Mouse (Mus musculus) macrophage (primary cell): ENCODE measurements around the gene Ess2. TPM values are rescaled to one million over a fixed set of nuclear protein-coding genes. Genes with fewer than 3 reads are reported as not detected.

Experiments used
- H3K27ac ChIP-seq: fragments of 350-480 bp; formaldehyde crosslinking; 2 replicates; pipeline ENCODE4 v1.9.0; 2021
- H3K36me3 ChIP-seq: fragments of 350-480 bp; formaldehyde crosslinking; 2 replicates; pipeline ENCODE4 v1.9.0; 2021; ENCODE audit errors: inconsistent target
- H3K4me3 ChIP-seq: fragments of 350-480 bp; formaldehyde crosslinking; 2 replicates; pipeline ENCODE4 v1.9.0; 2021; ENCODE audit errors: inconsistent target
- H3K79me2 ChIP-seq: fragments of 350-480 bp; formaldehyde crosslinking; 2 replicates; pipeline ENCODE4 v1.9.0; 2021; ENCODE audit errors: inconsistent target
- WGBS: methylation state at CpG from one replicate; pipeline ENCODE4 v1.1.7; 2026; ENCODE audit warnings: inconsistent platforms; ENCODE audit not compliant: missing documents; 5-methylcytosine and 5-hydroxymethylcytosine counted together
- polyA plus RNA-seq: library from polyadenylated mRNA; stranded (reverse); fragments of 250-400 nt; gene quantifications from 3 replicates; pipeline ENCODE4 v1.2.4, GENCODE M21; 2018; ENCODE audit warnings: inconsistent platforms

Ess2 gene
- polyA plus RNA-seq, 1 experiment from 2014 or later: 12.0 TPM

GRCm38 (mm10) chr16:17929631-17930030 lies 18.5 kb upstream of the Ess2 start:
- Histone ChIP-seq H3K36me3 (0 out of 2 replicates have a peak, but pooled peaks cover 5% of the 10 kb centered on the region), H3K79me2 (no peaks in the 10 kb centered on the region), H3K27ac (no peak overlapping the region), H3K4me3 (no peak overlapping the region)
- no CpG with 5 or more reads among the region's 2 CpGs for WGBS

DNA sequence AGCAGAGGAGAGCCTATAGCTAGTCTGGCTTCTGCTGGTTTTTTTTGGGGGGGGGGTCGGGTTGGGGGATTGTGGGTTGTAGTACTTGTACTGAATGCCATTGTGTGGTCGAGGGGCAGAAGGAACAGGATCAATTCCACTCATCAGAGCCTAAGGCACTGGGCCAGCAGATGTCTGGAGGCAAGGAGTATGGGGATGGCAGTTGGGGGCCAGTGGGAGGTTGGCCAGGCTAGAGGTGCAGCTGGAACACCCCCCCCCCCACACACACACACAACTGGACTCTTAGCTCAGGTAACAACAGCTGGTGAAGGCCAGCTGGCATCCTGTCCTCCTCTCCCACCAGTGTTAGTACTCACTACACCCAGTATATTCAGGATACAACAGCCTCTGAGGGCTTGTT lies 18.1 kb upstream of the Ess2 start:
- Histone ChIP-seq H3K79me2 (no peaks in the 10 kb centered on the region), H3K27ac (no peak overlapping the region), H3K36me3 (0 out of 2 replicates have a peak, but pooled peaks cover 5% of the 10 kb centered on the region), H3K4me3 (no peak overlapping the region)
- 63% methylated on average over 2 of the region's 2 CpGs for WGBS

- Histone ChIP-seq H3K27ac (peak overlapping the region; percentile 80), H3K79me2 (no peaks in the 10 kb centered on the region), H3K4me3 (peak overlapping the region; percentile 50), H3K36me3 (0 out of 2 replicates have a peak, but pooled peaks cover 5% of the 10 kb centered on the region)
- WGBS: 2% methylated on average over 9 of the region's 9 CpGs
These were observed 17.5 kb upstream of the Ess2 start for GRCm38 (mm10) chr16:17928627-17929104.

GRCm38 (mm10) chr16:17928087-17928580 lies 17.0 kb upstream of the Ess2 start, which contains the start of gene Slc25a1:
Slc25a1 (minus strand) TSS chr16:17928219.
- 0 out of 2 replicates have a peak, but pooled peaks cover 5% of the 10 kb centered on the region for H3K36me3 ChIP-seq
- WGBS: 1% methylated on average over 41 of the region's 47 CpGs
- H3K4me3 ChIP-seq: peak within 1 kb of the TSS; percentile 50
- H3K27ac ChIP-seq: peak within 1 kb of the TSS; percentile 80
- no peaks in the 10 kb centered on the region for H3K79me2 ChIP-seq

DNA sequence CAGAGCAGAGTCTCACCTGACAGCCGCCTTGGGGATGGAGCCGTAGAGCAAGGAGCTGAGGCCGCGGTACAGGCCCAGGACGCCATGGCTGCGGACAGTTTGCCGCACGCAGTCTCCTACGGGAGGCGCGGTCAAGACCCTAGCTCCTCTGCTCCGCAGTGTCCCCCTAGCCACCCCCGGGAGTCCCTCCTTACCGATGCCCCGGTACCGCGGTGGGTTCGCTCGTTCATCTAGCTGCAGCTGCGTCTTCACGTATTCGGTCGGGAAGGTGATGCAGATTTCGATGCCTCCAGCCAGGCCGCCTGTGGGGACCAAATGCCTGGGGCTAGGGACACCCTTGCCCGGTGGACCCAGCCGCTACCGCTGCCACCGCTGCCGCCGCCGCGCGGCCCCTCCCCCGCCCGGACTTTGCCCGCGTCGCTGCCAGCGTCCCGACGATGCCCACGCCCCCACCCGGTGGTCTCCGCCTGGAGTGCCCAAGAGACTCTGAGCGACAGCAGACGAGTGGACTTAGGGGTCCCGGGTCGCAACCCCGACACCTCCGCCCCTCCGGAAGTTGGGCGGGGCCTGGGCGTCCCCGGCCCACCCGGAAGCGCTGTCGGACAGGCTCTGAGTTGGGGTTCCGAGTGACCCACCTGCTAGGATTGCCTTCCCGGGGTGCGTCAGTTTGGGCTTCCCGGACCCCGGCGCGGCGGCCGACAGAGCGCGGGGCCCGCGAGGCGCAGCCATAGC lies 16.4 kb upstream of the Ess2 start:
- peaks cover 2% of the 10 kb centered on the region; the same call in 1 of the 2 replicates for H3K79me2 ChIP-seq
- peak overlapping the region; percentile 38 for H3K4me3 ChIP-seq
- 0 out of 2 replicates have a peak, but pooled peaks cover 5% of the 10 kb centered on the region for H3K36me3 ChIP-seq
- H3K27ac ChIP-seq: no peak overlapping the region
- WGBS: 7% methylated on average over 66 of the region's 72 CpGs

DNA sequence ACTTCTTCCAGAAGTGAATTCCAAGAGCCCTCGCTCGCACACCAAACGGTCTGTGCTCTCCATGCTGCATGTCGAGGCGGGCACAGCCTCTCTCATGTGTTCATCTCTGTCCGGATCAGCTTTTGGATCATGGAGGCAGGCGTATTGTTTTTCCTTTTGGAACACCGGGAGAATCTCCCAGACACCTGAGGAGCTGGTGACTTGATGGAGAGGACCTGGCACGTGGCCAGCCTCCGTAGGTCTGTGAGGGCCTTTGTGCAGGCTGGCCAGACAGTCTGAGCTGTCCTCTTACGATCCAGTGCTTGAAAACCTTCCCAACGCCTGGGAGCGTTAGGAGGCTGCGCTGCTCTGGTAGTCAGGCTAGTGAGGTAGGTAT lies 11.0 kb upstream of the Ess2 start:
- Histone ChIP-seq H3K27ac (peak overlapping the region; percentile 83), H3K36me3 (0 out of 2 replicates have a peak, but pooled peaks cover 5% of the 10 kb centered on the region), H3K79me2 (peaks cover 7% of the 10 kb centered on the region; the same call in 1 of the 2 replicates), H3K4me3 (peak overlapping the region; percentile 95)
- WGBS: 0% methylated on average over 14 of the region's 14 CpGs

DNA sequence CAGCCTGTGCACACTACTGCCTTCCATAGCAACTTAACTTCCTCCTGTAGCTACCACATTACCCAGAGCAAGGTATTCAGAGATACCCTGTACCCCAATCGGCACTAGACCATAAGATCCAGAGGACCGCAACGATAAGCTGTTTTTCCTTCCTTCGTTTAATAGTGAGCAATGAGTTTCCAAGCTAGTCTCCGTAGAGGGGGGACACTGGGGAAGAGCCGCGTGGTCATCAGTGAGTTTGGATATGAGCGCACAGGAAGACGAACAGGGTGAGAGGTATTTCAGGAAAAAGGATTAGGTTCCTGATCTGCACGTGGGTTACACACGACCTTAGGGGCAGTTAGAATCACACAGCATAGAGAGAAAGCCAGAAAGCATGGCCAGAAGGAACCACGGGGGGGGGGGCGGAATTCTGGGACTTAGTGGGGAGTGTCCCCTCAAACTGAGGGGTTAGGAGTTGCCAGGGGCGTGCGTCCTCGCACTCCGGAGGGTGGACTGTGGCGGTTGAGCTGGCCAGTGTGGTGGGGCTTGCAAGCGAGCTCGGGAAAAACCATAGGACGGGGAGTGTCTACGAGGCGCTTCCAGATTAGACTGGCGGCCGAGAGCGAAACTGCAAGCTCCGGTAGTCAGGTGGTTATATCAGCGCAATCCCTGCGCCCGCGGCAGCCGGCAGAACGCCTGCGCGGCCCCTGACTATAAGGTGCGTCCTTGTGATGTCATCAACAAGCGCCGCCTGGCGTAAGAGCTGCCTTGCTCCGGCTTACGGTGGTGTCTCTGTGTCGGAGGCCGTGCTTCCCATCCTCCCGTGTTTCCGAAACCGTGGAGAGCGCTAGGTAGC lies 10.4 kb upstream of the Ess2 start:
- Histone ChIP-seq H3K36me3 (0 out of 2 replicates have a peak, but pooled peaks cover 5% of the 10 kb centered on the region), H3K27ac (peak overlapping the region; percentile 83), H3K4me3 (peak overlapping the region; percentile 95), H3K79me2 (peaks cover 7% of the 10 kb centered on the region; the same call in 1 of the 2 replicates)
- WGBS: under 1% methylated on average over 47 of the region's 47 CpGs

DNA sequence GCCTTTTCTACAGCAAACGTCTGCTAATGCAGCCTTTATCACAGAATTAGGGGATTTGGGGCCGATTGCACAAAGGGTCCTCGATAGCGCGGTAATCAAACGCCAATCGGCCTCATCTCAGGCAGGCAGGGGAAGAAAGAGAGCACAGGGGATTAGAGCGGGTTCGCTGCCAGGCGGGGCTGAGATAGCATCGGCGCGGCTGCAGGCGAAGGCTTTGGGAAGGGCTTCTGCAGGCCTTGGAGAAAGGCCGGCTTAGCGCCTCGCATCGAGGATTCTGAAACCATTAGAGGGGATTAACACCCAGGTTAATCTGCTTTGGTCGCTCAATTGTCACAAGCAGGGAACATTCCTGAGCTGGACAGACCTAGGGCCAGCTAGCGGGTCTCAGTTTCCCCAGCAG lies 9.4 kb upstream of the Ess2 start:
- Histone ChIP-seq H3K4me3 (no peak overlapping the region), H3K27ac (no peak overlapping the region), H3K36me3 (0 out of 2 replicates have a peak, but pooled peaks cover 4% of the 10 kb centered on the region), H3K79me2 (peaks cover 7% of the 10 kb centered on the region; the same call in 1 of the 2 replicates)
- WGBS: 89% methylated on average over 20 of the region's 20 CpGs

GRCm38 (mm10) chr16:17914307-17915249 lies 3.4 kb upstream of the Ess2 start, which contains the start of gene Gsc2:
Gsc2 (minus strand) TSS chr16:17915059.
- Histone ChIP-seq H3K36me3 (no peaks in the 10 kb centered on the region), H3K27ac (no peak within 1 kb of the TSS), H3K79me2 (peaks cover 14% of the 10 kb centered on the region), H3K4me3 (no peak within 1 kb of the TSS)
- 2% methylated on average over 97 of the region's 106 CpGs for WGBS

GRCm38 (mm10) chr16:17898462-17898861 lies 12.7 kb downstream of the Ess2 start, which contains the start of the genes Dgcr2 and Tssk2:
Dgcr2 (minus strand) TSS chr16:17898562.
Tssk2 (plus strand) TSS chr16:17898637.
- Histone ChIP-seq H3K4me3 (no peak within 1 kb of the TSS), H3K79me2 (no peaks in the 10 kb centered on the region), H3K36me3 (peaks cover 33% of the 10 kb centered on the region), H3K27ac (no peak within 1 kb of the TSS)
- WGBS: 96% methylated on average over 13 of the region's 14 CpGs

DNA sequence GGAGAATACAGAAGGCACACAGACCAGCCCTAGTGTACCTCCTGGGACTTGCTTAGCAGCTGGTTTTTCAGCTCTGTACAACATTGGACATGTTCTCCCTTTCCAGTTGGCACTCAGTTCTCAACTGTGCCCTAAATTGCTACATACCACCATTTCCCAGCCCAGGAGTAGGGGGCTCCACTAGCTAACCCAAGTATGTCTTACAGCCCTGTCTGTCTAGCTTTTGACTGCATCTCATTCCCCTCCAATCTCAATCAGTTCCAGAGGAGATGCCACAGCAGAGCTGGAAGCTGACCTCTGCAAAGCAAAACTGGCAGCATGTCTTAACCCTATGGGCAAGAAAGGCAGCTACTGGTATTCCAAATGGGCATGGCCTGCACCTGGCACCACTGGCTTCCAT lies 15.1 kb downstream of the Ess2 start:
- Histone ChIP-seq H3K27ac (no peak overlapping the region), H3K79me2 (peaks cover under 1% of the 10 kb centered on the region; the same call in 1 of the 2 replicates), H3K4me3 (no peak overlapping the region), H3K36me3 (peaks cover 9% of the 10 kb centered on the region)

DNA sequence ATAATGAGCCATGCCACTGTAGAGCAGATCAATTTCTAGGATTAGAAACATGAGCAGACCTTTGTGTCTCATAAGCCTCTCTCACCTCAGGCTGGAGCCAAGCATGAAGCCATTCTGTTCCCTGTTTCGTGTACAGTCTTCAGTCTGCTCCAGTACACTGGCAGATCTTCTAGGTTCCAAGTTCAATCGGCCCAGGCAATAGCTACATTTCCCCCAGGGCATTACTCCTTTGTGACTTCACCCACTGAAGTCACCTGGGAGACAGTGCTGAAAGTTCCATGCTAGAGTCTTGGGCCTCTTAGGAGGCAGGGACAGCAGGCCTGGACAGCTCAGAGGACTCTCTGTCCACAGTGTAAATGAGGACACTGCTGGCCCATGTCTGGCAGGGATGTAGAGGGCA lies 17.2 kb downstream of the Ess2 start, which contains the start of gene Tssk1:
Tssk1 (plus strand) TSS at position 301 of the 400 bp plus-strand sequence.
- Histone ChIP-seq H3K36me3 (no peaks in the 10 kb centered on the region), H3K4me3 (no peak within 1 kb of the TSS), H3K79me2 (peaks cover 21% of the 10 kb centered on the region), H3K27ac (no peak within 1 kb of the TSS)
- 93% methylated on average over 2 of the region's 2 CpGs for WGBS

- no peak overlapping the region for H3K4me3 ChIP-seq
- 52% methylated on average over 3 of the region's 3 CpGs for WGBS
- H3K27ac ChIP-seq: no peak overlapping the region
- H3K79me2 ChIP-seq: peaks cover 34% of the 10 kb centered on the region
- H3K36me3 ChIP-seq: no peaks in the 10 kb centered on the region
These were observed 18.5 kb downstream of the Ess2 start for GRCm38 (mm10) chr16:17892606-17893005.
